ENCODE assay signal across 8 mouse cellular contexts in genomic region chr5:130029142-130029897, GRCm38 (mm10). TPM values are rescaled to one million over a fixed set of nuclear protein-coding genes. Genes with fewer than 3 reads are reported as not detected.
A peak's percentile ranks its signal among the peaks of the same experiment; 100 is the strongest.
DNase-seq lines count a peak whose midpoint lies in the region; ATAC-seq and TF ChIP-seq lines count a peak whose summit lies in the region.

Gene Asl, minus strand, starts transcription at chr5:130029247.
Gene Crcp, plus strand, starts transcription at chr5:130029290.

- peaks cover 47% of the 10 kb centered on the region for H3K79me2 ChIP-seq in C2C12 (ENCODE audit: control insufficient read depth, insufficient read depth)

- no peaks in the 10 kb centered on the region for H3K36me3 ChIP-seq in C2C12 (ENCODE audit: control insufficient read depth, insufficient read depth)
- no peaks in the 10 kb centered on the region for H3K36me3 ChIP-seq in kidney, embryonic 14.5 days (ENCODE audit: control insufficient read depth, insufficient read depth, low read length)
- no peaks in the 10 kb centered on the region for H3K36me3 ChIP-seq in limb, embryonic 14.5 days (ENCODE audit: control insufficient read depth, insufficient read depth, low read length)
- no peaks in the 10 kb centered on the region for H3K36me3 ChIP-seq in midbrain, embryonic 16.5 days (ENCODE audit: control insufficient read depth, insufficient read depth, low read length)

- peak; percentile 94 for DNase-seq in brain, adult 2 months (ENCODE audit: low read depth, low spot score)
- peak; percentile 83 to 85 for DNase-seq in heart, adult 9 months (ENCODE audit: low spot score in 2 of 2)
- peak; percentile 63 for DNase-seq in limb, embryonic 14.5 days (ENCODE audit: low spot score)
- DNase-seq in spleen, postnatal 10 days (ENCODE audit: low spot score in 2 of 2) = peak; percentile 87 to 94

- peak within 1 kb of the TSS; percentile 82 for H3K4me2 ChIP-seq in kidney, embryonic 14.5 days (replicated peaks; ENCODE audit: low read depth, low read length)
- peak within 1 kb of the TSS; percentile 78 for H3K4me2 ChIP-seq in limb, embryonic 14.5 days (replicated peaks; ENCODE audit: low read depth, low read length, severe bottlenecking)
- H3K4me2 ChIP-seq in midbrain, embryonic 16.5 days (ENCODE audit: low read length) = peak within 1 kb of the TSS; percentile 75

- peak within 1 kb of the TSS; percentile 83 for H3ac ChIP-seq in C2C12 (ENCODE audit: control insufficient read depth, insufficient read length, low read depth)

- ATAC-seq in kidney, embryonic 14.5 days (ENCODE audit: low FRiP score, low TSS enrichment) = peak; percentile 91
- peak; percentile 84 for ATAC-seq in limb, embryonic 14.5 days (ENCODE audit: low FRiP score, low read depth)
- peak; percentile 88 for ATAC-seq in midbrain, embryonic 16.5 days

- H3K79me3 ChIP-seq in C2C12 (ENCODE audit: low read depth) = peaks cover 22% of the 10 kb centered on the region

- H3K27ac ChIP-seq in embryonic fibroblast, embryonic 13.5 days (ENCODE audit: insufficient read depth, low read length) = peak within 1 kb of the TSS; percentile 84
- peak within 1 kb of the TSS; percentile 90 for H3K27ac ChIP-seq in kidney, embryonic 14.5 days (ENCODE audit: low read depth, low read length)
- H3K27ac ChIP-seq in limb, embryonic 14.5 days (replicated peaks; ENCODE audit: low read depth, low read length) = peak within 1 kb of the TSS; percentile 89
- H3K27ac ChIP-seq in midbrain, embryonic 16.5 days (ENCODE audit: low read length) = peak within 1 kb of the TSS; percentile 93

- WGBS in kidney, embryonic 14.5 days = 1% methylated on average over 51 of the region's 51 CpGs
- WGBS in limb, embryonic 14.5 days = 2% methylated on average over 48 of the region's 51 CpGs
- WGBS in midbrain, embryonic 16.5 days = 2% methylated on average over 51 of the region's 51 CpGs

- peak; percentile 86 for TF ChIP-seq POLR2A in embryonic fibroblast, embryonic 13.5 days (IDR thresholded peaks at IDR 0.05; ENCODE audit: low read depth, low read length)
- TF ChIP-seq POLR2A in limb, embryonic 14.5 days (IDR thresholded peaks at IDR 0.05; ENCODE audit: borderline replicate concordance, extremely low read depth, insufficient read depth, insufficient read length) = peak; percentile 86; the same call in 1 of the 2 replicates

- peak within 1 kb of the TSS; percentile 59 for H3K4me3 ChIP-seq in C2C12 (ENCODE audit: insufficient read depth, poor library complexity, severe bottlenecking)
- peak within 1 kb of the TSS; percentile 56 for H3K4me3 ChIP-seq in embryonic fibroblast, embryonic 13.5 days (ENCODE audit: insufficient read depth, low read length)
- peak within 1 kb of the TSS; percentile 73 for H3K4me3 ChIP-seq in kidney, embryonic 14.5 days (ENCODE audit: low read length)
- peak within 1 kb of the TSS; percentile 72 for H3K4me3 ChIP-seq in limb, embryonic 14.5 days (replicated peaks; ENCODE audit: low read length)
- H3K4me3 ChIP-seq in midbrain, embryonic 16.5 days (ENCODE audit: low read depth, low read length) = peak within 1 kb of the TSS; percentile 65

- TF ChIP-seq CTCF in C2C12 (IDR thresholded peaks at IDR 0.05; ENCODE audit: control insufficient read depth, insufficient read depth, insufficient read length) = no peak
- no peak for TF ChIP-seq CTCF in embryonic fibroblast, embryonic 13.5 days (IDR thresholded peaks at IDR 0.05; ENCODE audit: borderline replicate concordance, insufficient read depth, low read length)

- H3K9ac ChIP-seq in kidney, embryonic 14.5 days (ENCODE audit: low read depth, low read length) = peak within 1 kb of the TSS; percentile 73
- H3K9ac ChIP-seq in limb, embryonic 14.5 days (ENCODE audit: low read depth, low read length, severe bottlenecking) = peak within 1 kb of the TSS; percentile 80
- H3K9ac ChIP-seq in midbrain, embryonic 16.5 days (ENCODE audit: low read depth, low read length) = peak within 1 kb of the TSS; percentile 72

- no peaks in the 10 kb centered on the region for H3K9me3 ChIP-seq in kidney, embryonic 14.5 days (ENCODE audit: control insufficient read depth, low read length)
- H3K9me3 ChIP-seq in limb, embryonic 14.5 days (ENCODE audit: control insufficient read depth, low read length) = no peaks in the 10 kb centered on the region
- H3K9me3 ChIP-seq in midbrain, embryonic 16.5 days (replicated peaks; ENCODE audit: control insufficient read depth, low read length, poor library complexity, severe bottlenecking) = no peaks in the 10 kb centered on the region

- H3K4me1 ChIP-seq in embryonic fibroblast, embryonic 13.5 days (ENCODE audit: control insufficient read depth, insufficient read depth, low read length) = no peaks in the 10 kb centered on the region
- no peaks in the 10 kb centered on the region for H3K4me1 ChIP-seq in kidney, embryonic 14.5 days (ENCODE audit: control insufficient read depth, insufficient read depth, low read length)
- no peaks in the 10 kb centered on the region; the same call in 1 of the 2 replicates for H3K4me1 ChIP-seq in limb, embryonic 14.5 days (ENCODE audit: control insufficient read depth, insufficient read depth, low read length)
- peaks cover 7% of the 10 kb centered on the region for H3K4me1 ChIP-seq in midbrain, embryonic 16.5 days (ENCODE audit: control insufficient read depth, insufficient read depth, low read length)

- H3K27me3 ChIP-seq in C2C12 (ENCODE audit: control insufficient read depth, insufficient read depth, insufficient read length) = no peaks in the 10 kb centered on the region
- no peaks in the 10 kb centered on the region for H3K27me3 ChIP-seq in kidney, embryonic 14.5 days (ENCODE audit: control insufficient read depth, insufficient read depth, low read length)
- H3K27me3 ChIP-seq in limb, embryonic 14.5 days (ENCODE audit: control insufficient read depth, insufficient read depth, low read length) = no peaks in the 10 kb centered on the region
- H3K27me3 ChIP-seq in midbrain, embryonic 16.5 days (ENCODE audit: control insufficient read depth, insufficient read depth, low read depth, low read length) = peaks cover 3% of the 10 kb centered on the region; the same call in 1 of the 2 replicates

TF ChIP-seq in C2C12, 6 proteins besides CTCF, POLR2A, EP300 and RAD21:
- TF ChIP-seq FOSL1 (IDR thresholded peaks at IDR 0.05; ENCODE audit: insufficient read depth, low read length, poor library complexity, severe bottlenecking) (no peak), CEBPB (IDR thresholded peaks at IDR 0.05; ENCODE audit: low read depth) (no peak)

RNA-seq across cellular contexts. Expression of gene Asl, which starts in this region (rescaled TPM):
- 26.4 TPM for polyA plus RNA-seq in C2C12 (2012; fragmentation: generic; extraction: Trizol)
- polyA plus RNA-seq in embryonic fibroblast, embryonic 13.5 days (2011; ENCODE audit: insufficient read length, low read depth, missing spikeins) = 32.6 and 41.4 TPM in 2 replicates
- polyA plus RNA-seq in kidney, embryonic 14.5 days (2014; fragmentation: Nextera tagmentation; extraction: Ambion mirVana) = 40.3 and 46.4 TPM in 2 replicates
- 21.5 and 24.5 TPM in 2 replicates for polyA plus RNA-seq in limb, embryonic 14.5 days (2012; rRNA removed)
- 34.5 and 36.5 TPM in 2 replicates for polyA plus RNA-seq in limb, embryonic 14.5 days (2014; fragmentation: Nextera tagmentation; extraction: Ambion mirVana)
- polyA plus RNA-seq in midbrain, embryonic 16.5 days (2015; fragmentation: Nextera tagmentation; extraction: Ambion mirVana) = 35.5 and 38.6 TPM in 2 replicates

RNA-seq across cellular contexts. Expression of gene Crcp, which starts in this region (rescaled TPM):
- 32.6 TPM for polyA plus RNA-seq in C2C12 (2012; fragmentation: generic; extraction: Trizol)
- polyA plus RNA-seq in embryonic fibroblast, embryonic 13.5 days (2011; ENCODE audit: insufficient read length, low read depth, missing spikeins) = 30.8 and 36.5 TPM in 2 replicates
- polyA plus RNA-seq in kidney, embryonic 14.5 days (2014; fragmentation: Nextera tagmentation; extraction: Ambion mirVana) = 24.5 and 31.2 TPM in 2 replicates
- polyA plus RNA-seq in limb, embryonic 14.5 days (2012; rRNA removed) = 16.6 and 24.2 TPM in 2 replicates
- polyA plus RNA-seq in limb, embryonic 14.5 days (2014; fragmentation: Nextera tagmentation; extraction: Ambion mirVana) = 25.3 and 25.4 TPM in 2 replicates
- 85.6 and 86.8 TPM in 2 replicates for polyA plus RNA-seq in midbrain, embryonic 16.5 days (2015; fragmentation: Nextera tagmentation; extraction: Ambion mirVana)

Comparison
In these comparisons a context has a peak if more than half of its experiments do, and no peak if none do; other contexts are left out.
1. Peak in every context shown above with its lines: DNase-seq, ATAC-seq, H3K4me3 ChIP-seq and H3K27ac ChIP-seq.